Mouse (Mus musculus): ENCODE measurements around the gene Rnasel. TPM values are rescaled to one million over a fixed set of nuclear protein-coding genes. Genes with fewer than 3 reads are reported as not detected.
A peak's percentile ranks its signal among the peaks of the same experiment; 100 is the strongest.

Rnasel gene
- polyA plus RNA-seq, 1 experiment = 1.4 TPM

DNA sequence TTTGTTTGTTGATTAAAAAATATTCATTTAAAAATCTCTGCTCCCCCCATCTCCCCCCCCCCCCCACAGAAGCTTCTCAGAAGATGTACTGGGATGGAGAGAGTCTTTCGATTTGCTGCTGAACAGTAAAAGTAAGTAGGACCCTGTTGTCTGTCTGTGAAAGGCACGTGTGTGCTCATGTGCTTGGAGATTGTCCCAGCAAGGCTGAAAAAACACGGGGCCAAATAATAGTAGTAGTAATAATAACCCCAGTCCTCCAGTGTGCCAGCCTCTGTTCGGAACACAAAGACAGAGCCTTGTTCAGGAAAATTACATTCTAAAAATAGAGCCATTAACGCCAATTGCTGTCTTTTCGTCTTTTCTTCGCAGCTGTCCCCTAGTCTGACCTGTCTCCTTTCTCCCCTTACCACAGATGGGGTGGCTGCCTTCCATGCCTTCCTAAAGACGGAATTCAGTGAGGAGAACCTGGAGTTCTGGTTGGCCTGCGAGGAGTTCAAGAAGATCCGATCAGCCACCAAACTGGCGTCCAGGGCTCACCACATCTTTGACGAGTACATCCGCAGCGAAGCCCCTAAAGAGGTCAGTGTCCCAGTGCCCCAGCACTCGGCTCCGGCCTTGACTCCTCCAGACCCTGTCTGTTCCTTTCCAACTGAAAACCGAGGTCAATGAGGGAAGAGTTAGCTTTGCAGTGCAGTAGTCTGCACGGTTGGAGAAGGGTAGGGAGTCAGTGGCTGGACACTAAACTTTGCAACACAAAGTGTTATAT, 7.5 kb upstream of the Rnasel start:
- H3K4me1 ChIP-seq (ENCODE audit: control insufficient read depth) = peaks cover 8% of the 10 kb centered on the region
- no peak for TF ChIP-seq TAL1 (IDR thresholded peaks at IDR 0.05; ENCODE audit: low read length)
- TF ChIP-seq GATA1 (IDR thresholded peaks at IDR 0.05; ENCODE audit: low read length) = no peak
- no peaks in the 10 kb centered on the region for H3K9me3 ChIP-seq (ENCODE audit: control insufficient read depth, low read length)
- no peaks in the 10 kb centered on the region for H3K36me3 ChIP-seq (ENCODE audit: control insufficient read depth)
- H3K4me3 ChIP-seq (replicated peaks) = no peak overlapping the region
- H3K27me3 ChIP-seq (ENCODE audit: control insufficient read depth) = peaks cover 49% of the 10 kb centered on the region

- Histone ChIP-seq H3K36me3 (ENCODE audit: control insufficient read depth) (no peaks in the 10 kb centered on the region), H3K4me1 (ENCODE audit: control insufficient read depth) (peaks cover 11% of the 10 kb centered on the region), H3K27me3 (ENCODE audit: control insufficient read depth) (peaks cover 44% of the 10 kb centered on the region), H3K9me3 (ENCODE audit: control insufficient read depth, low read length) (no peaks in the 10 kb centered on the region), H3K4me3 (replicated peaks) (no peak overlapping the region)
- no peak for TF ChIP-seq GATA1 (IDR thresholded peaks at IDR 0.05; ENCODE audit: low read length)
- TF ChIP-seq TAL1 (IDR thresholded peaks at IDR 0.05; ENCODE audit: low read length) = no peak
Measured at GRCm38 (mm10) chr1:153742374-153743155, 6.7 kb upstream of the Rnasel start.

GRCm38 (mm10) chr1:153746119-153746670, 3.0 kb upstream of the Rnasel start:
- Histone ChIP-seq H3K9me3 (ENCODE audit: control insufficient read depth, low read length) (no peaks in the 10 kb centered on the region), H3K4me3 (replicated peaks) (no peak overlapping the region), H3K4me1 (ENCODE audit: control insufficient read depth) (peaks cover 39% of the 10 kb centered on the region), H3K27me3 (ENCODE audit: control insufficient read depth) (peaks cover 8% of the 10 kb centered on the region), H3K36me3 (ENCODE audit: control insufficient read depth) (no peaks in the 10 kb centered on the region)
- no peak for TF ChIP-seq TAL1 (IDR thresholded peaks at IDR 0.05; ENCODE audit: low read length)
- TF ChIP-seq GATA1 (IDR thresholded peaks at IDR 0.05; ENCODE audit: low read length) = no peak

DNA sequence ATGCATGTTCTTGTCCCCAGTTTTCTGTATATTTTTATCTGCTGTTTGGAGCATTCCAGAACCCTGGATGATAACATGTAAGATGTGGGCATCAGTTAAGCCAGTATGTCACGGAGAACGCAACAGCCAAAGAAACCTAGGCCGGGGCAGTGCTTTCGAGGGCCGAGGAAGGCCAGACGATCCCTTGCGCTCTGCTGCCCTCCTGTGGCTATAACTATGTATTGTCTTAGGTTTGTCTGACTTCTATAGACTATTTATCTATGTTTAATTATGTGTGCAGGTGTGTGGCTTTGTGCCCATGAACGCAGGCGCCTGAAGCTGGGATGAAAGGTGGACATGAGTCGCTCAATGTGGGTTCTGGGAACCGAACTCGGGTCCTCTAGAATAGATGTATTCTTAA, 2.5 kb upstream of the Rnasel start:
- peaks cover 3% of the 10 kb centered on the region for H3K27me3 ChIP-seq (ENCODE audit: control insufficient read depth)
- H3K9me3 ChIP-seq (ENCODE audit: control insufficient read depth, low read length) = no peaks in the 10 kb centered on the region
- H3K4me1 ChIP-seq (ENCODE audit: control insufficient read depth) = peaks cover 45% of the 10 kb centered on the region
- no peak overlapping the region for H3K4me3 ChIP-seq (replicated peaks)
- TF ChIP-seq TAL1 (IDR thresholded peaks at IDR 0.05; ENCODE audit: low read length) (no peak), GATA1 (IDR thresholded peaks at IDR 0.05; ENCODE audit: low read length) (no peak)
- no peaks in the 10 kb centered on the region for H3K36me3 ChIP-seq (ENCODE audit: control insufficient read depth)

- Histone ChIP-seq H3K9me3 (ENCODE audit: control insufficient read depth, low read length) (no peaks in the 10 kb centered on the region), H3K27me3 (ENCODE audit: control insufficient read depth) (no peaks in the 10 kb centered on the region; the same call in 1 of the 2 replicates), H3K4me1 (ENCODE audit: control insufficient read depth) (peaks cover 56% of the 10 kb centered on the region), H3K4me3 (replicated peaks) (peak overlapping the region; percentile 65), H3K36me3 (ENCODE audit: control insufficient read depth) (peaks cover 6% of the 10 kb centered on the region)
- no peak for TF ChIP-seq TAL1 (IDR thresholded peaks at IDR 0.05; ENCODE audit: low read length)
- no peak for TF ChIP-seq GATA1 (IDR thresholded peaks at IDR 0.05; ENCODE audit: low read length)
Measured at GRCm38 (mm10) chr1:153747861-153748530, 1.2 kb upstream of the Rnasel start.

DNA sequence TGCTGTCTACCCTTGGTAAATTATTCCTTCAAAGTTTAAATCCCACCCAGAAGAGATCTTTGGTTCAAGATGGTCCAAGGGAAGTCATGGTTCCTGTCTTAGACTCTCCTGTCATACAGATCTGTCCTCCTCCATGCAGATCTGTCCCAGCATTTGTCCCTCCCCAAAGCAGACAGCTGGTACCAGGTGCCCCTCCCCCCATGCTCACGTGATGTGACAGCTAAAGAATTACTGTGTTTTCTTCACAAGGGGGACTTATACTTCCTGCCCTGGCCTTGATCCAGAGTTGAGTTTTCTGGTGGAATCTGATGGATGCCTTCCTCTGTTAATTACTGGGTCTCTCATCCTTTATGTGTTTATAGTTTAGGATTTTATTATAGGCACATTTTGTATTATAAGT, 677 bp upstream of the Rnasel start:
- no peak for TF ChIP-seq TAL1 (IDR thresholded peaks at IDR 0.05; ENCODE audit: low read length)
- no peak for TF ChIP-seq GATA1 (IDR thresholded peaks at IDR 0.05; ENCODE audit: low read length)
- Histone ChIP-seq H3K4me1 (ENCODE audit: control insufficient read depth) (peaks cover 58% of the 10 kb centered on the region), H3K27me3 (ENCODE audit: control insufficient read depth) (no peaks in the 10 kb centered on the region; the same call in 1 of the 2 replicates), H3K4me3 (replicated peaks) (peak overlapping the region; percentile 65), H3K9me3 (ENCODE audit: control insufficient read depth, low read length) (no peaks in the 10 kb centered on the region), H3K36me3 (ENCODE audit: control insufficient read depth) (peaks cover 11% of the 10 kb centered on the region)

DNA sequence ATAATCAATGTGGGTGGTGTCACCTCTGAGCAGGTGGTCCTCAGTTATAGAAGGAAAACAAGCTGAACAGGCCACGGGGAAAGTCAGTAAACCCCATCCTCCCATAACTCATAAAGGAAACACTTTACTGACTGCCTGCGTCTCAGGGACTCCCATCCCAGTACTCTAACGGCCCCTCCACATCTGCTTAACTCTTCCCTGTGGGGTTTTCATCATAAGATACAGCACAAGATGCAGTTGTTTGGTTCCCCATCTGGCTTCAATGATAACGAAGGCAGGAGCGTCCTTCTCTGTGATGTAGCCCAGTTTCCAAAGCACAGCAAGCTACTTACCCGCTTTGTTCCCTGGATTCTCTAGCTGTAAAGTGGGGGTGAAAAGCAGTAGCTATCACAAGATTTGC, 828 bp downstream of the Rnasel start:
- Histone ChIP-seq H3K4me1 (ENCODE audit: control insufficient read depth) (peaks cover 70% of the 10 kb centered on the region), H3K9me3 (ENCODE audit: control insufficient read depth, low read length) (no peaks in the 10 kb centered on the region), H3K27me3 (ENCODE audit: control insufficient read depth) (no peaks in the 10 kb centered on the region; the same call in 1 of the 2 replicates), H3K4me3 (replicated peaks) (peak overlapping the region; percentile 65), H3K36me3 (ENCODE audit: control insufficient read depth) (peaks cover 26% of the 10 kb centered on the region)
- TF ChIP-seq GATA1 (IDR thresholded peaks at IDR 0.05; ENCODE audit: low read length) (no peak), TAL1 (IDR thresholded peaks at IDR 0.05; ENCODE audit: low read length) (peak; percentile 69)

DNA sequence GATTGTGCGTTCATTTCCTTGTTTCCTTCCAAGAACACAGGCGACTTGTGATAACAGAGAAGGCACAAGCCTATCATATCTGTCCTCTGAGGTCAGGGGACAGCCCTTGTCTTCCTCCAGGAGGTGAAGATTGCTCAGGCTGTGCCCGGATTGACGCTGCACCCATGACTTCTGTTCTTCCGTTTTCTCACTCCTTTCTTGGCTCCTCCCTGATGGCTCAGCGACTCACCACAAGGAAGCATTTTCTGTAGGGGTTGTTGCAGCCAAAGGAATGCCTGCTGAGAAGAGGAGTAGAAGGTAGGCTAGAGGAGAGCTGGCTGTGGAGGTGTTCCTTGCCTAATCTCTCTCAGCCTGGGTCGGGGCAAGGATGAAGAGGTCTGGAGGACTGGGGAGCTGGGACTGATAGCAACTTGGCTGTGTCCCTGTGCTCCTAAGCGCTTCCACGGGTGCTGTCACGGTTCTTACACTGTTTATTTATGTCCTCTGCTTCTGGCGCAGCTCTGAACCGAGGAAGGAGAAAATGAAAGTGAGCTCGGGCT, 2.6 kb downstream of the Rnasel start:
- peaks cover 72% of the 10 kb centered on the region for H3K4me1 ChIP-seq (ENCODE audit: control insufficient read depth)

More for the DNA sequence above, 2.6 kb downstream of the Rnasel start:
- peak overlapping the region; percentile 69 for H3K4me3 ChIP-seq (replicated peaks)
- H3K27me3 ChIP-seq (ENCODE audit: control insufficient read depth) = no peaks in the 10 kb centered on the region
- peaks cover 42% of the 10 kb centered on the region for H3K36me3 ChIP-seq (ENCODE audit: control insufficient read depth)
- no peak for TF ChIP-seq GATA1 (IDR thresholded peaks at IDR 0.05; ENCODE audit: low read length)
- no peak for TF ChIP-seq TAL1 (IDR thresholded peaks at IDR 0.05; ENCODE audit: low read length)
- H3K9me3 ChIP-seq (ENCODE audit: control insufficient read depth, low read length) = no peaks in the 10 kb centered on the region
